Mouse (Mus musculus) testis, adult 2 months (tissue): Measurements from ENCODE around the gene Tgfbr3.

Experiments
- CTCF ChIP-seq: fragments of 200-500 bp; IDR thresholded peaks from 2 replicates; pipeline ENCODE4 v1.5.1; 2012; ENCODE audit warnings: low read depth, mild to moderate bottlenecking, inconsistent platforms, low read length, moderate library complexity; ENCODE audit not compliant: control insufficient read depth, insufficient read depth, insufficient replicate concordance
- POLR2A ChIP-seq: fragments of 200-500 bp; IDR thresholded peaks from 2 replicates; pipeline ENCODE4 v1.6.1; 2012; ENCODE audit warnings: low read depth, mild to moderate bottlenecking, inconsistent platforms, low read length, moderate library complexity; ENCODE audit not compliant: control insufficient read depth

DNA sequence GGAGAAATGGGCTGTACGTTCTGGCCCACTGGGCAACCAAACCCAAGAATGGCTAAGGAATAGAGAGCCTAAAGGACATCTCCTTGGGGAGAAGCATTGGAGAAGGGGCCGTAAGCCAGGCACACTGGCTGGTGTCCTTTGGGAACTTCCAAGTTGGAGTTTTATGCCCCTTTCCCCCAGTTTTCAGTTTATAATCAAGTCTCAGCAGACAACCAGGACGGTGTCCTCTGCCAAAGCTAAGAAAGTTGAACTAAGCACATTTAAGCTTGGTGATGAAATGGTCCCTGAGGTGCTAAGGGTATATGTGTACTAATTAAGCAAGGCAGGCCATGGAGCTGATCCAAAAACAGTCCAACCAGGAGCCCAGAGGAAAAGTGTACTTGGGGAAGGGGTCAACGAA lies 124.6 kb downstream of the Tgfbr3 start:
- TF ChIP-seq POLR2A (no peak), CTCF (no peak)
